Mouse (Mus musculus) embryonic stem cell, embryonic (primary cell): ENCODE measurements around the gene Ppih.

Experiments
- CTCF ChIA-PET, 4 experiments: fragments of 300-600 bp in 2 of 4; fragments of 350-600 bp in 2 of 4; sonication (Branson Sonifier 250); formaldehyde crosslinking; loops; one replicate each; lab custom pipeline; 2022; ENCODE audit warnings: inconsistent platforms in 2 of 4; lab: Charles Lee
- POLR2A ChIA-PET, 4 experiments: fragments of 300-600 bp in 2 of 4; fragments of 350-600 bp in 2 of 4; sonication (Branson Sonifier 250); formaldehyde crosslinking; loops; one replicate each; lab custom pipeline; 2022; ENCODE audit warnings: antibody characterized with exemption in 4 of 4, inconsistent platforms in 1 of 4; lab: Charles Lee

The Ppih gene

DNA sequence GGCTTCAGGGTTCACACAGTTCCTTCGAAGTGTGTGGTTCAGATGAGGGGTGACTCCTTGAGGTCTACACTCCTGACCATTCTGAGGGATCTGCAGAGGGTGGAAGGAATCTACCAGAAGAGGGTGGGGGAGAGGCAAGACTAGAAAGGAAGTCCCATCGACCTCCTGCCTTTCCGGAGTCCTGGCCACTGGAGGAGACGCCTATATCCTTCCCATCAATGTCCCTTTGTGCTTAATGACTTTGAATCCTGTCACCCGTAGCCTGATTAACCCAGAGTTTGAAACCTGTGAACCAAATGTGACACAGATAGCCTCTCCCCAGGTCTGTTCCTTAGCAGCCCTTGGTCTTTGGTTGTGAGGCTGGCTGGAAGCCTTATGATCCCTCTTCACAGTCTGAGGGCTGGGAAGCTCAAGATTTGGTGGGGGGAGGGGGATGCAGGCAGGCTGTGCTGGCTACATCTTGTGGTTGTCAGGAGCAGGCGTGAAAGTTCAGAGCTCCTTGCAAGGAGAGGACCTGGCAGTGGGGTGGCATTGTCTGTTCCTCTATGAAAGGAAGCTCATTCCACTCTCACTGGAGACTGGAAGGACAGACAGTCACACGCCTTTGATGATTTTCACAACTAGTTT lies 59.1 kb downstream of the Ppih start:
- ChIA-PET CTCF (interaction anchor here in 3 of 4 experiments (0.6 to 1.9 kb wide), 7 partner anchors 11 to 28 kb away, joined by 3 to 14 read pairs (median 7); partner anchors contain the start of genes AU022252 (in 1 of the 3) and P3h1 (in 1 of the 3)), POLR2A (interaction anchor here (0.6 to 9.8 kb wide), 28 partner anchors 8 to 105 kb away, joined by 3 to 114 read pairs (median 6); partner anchors contain the start of genes Ybx1 (in 2 of the 4), AU022252 (in 1 of the 4), P3h1 (in 1 of the 4) and Ppih (in 1 of the 4))

DNA sequence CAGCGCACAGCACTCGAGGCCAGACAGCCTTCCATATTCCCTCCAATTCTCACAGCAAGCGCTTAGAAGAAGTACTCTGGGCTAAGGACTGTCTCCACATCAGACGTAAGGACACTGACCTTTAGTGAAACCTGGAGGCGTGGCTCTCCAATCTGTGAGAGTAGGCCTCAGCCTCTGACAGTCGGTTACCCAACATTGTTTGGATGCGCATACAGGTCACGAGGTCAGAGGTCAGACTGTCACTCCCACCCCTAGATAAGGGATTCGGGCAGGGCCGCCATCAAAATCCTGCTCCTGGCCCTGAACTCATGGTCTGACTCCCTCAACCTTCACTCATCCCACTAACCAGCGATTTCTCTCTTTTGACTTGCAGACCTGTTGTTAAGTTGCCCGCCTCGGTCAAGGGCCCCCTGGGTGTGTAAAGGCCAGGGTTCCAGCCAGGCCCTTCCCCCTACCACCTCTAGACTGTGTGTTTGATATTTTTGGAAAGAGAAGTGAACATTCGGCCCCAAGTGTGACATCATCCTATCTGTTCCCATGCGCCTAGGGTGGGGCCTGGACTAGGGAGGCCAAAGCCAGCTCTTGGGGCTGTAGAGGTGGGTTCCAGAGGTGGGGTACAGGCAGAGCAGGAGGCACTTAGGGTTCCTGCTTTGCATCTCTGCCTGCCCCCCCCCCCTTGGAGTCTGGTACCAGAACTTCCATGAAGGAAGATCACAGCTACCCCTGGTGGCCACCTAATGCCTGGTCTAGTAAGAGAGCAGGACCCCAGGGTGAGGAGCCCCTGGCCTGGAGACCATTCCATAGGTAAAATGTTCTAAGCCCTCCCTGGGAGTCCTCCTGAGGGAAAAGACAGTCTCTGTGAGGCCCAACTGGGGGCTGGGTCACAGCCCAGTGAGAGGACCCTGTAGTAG lies 60.7 kb downstream of the Ppih start:
- ChIA-PET CTCF (interaction anchor here (0.6 to 4.2 kb wide), 16 partner anchors 10 to 407 kb away, joined by 3 to 19 read pairs (median 3); no protein-coding TSS in a partner anchor), POLR2A (interaction anchor here in 3 of 4 experiments (0.6 to 7.4 kb wide), 19 partner anchors 10 to 187 kb away, joined by 3 to 83 read pairs (median 8); partner anchors contain the start of genes Ybx1 (in 3 of the 3), AU022252 (in 2 of the 3), P3h1 (in 2 of the 3) and Tmem269 (in 1 of the 3))

DNA sequence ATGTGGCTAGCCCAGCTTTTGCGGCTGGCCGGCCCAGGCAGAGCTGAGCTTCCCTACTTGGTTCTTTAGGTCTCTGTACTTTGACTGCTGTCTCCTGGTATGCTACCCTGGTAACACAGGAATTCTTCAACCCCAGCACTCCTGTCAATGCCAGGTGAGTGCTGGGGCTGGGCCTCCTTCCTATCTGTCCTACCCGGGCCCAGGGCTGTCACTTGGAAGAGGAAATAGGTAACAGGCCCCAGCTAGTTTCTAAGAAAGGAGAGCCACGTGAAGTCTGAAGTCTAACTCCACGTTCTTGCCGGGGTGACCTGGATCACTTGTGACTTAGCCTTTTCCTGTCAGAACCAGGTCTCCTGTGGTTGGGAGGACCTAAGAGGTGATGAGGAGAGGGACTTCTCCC lies 63.3 kb downstream of the Ppih start:
- POLR2A ChIA-PET = interaction anchor here (0.6 to 3.7 kb wide), 23 partner anchors 8 to 120 kb away, joined by 3 to 23 read pairs (median 6); partner anchors contain the start of genes AU022252 (in 2 of the 4), P3h1 (in 2 of the 4) and Ybx1 (in 2 of the 4)
- CTCF ChIA-PET = interaction anchor here in 3 of 4 experiments (0.6 to 4.2 kb wide), 8 partner anchors 9 to 373 kb away, joined by 3 to 19 read pairs (median 3); no protein-coding TSS in a partner anchor

DNA sequence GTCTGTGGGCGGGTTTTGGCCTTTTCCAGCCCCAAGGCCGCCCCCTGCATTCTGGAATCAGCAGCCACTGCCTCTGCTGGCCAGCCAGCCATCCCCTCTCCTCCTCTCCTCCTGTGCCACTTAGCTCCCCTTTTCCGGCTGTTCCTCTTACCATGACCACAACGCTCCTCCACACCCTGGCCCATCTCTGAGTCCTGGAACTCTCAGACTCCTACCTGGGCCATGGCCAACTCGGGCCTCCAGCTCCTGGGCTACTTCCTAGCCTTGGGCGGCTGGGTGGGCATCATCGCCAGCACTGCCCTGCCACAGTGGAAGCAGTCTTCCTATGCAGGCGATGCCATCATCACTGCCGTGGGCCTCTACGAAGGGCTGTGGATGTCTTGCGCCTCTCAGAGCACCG lies 65.0 kb downstream of the Ppih start, which contains the start of gene Cldn19:
TSS of gene Cldn19 (plus strand) at position 64 of the 400 bp plus-strand sequence.
- ChIA-PET CTCF (interaction anchor here in 3 of 4 experiments (0.8 to 2.4 kb wide), 4 partner anchors 16 to 173 kb away, joined by 3 to 7 read pairs (median 4); no protein-coding TSS in a partner anchor), POLR2A (interaction anchor here (0.6 to 3.7 kb wide), 24 partner anchors 8 to 295 kb away, joined by 3 to 23 read pairs (median 4); partner anchors contain the start of genes AU022252 (in 2 of the 4), P3h1 (in 2 of the 4), Ccdc30 (in 1 of the 4) and Ybx1 (in 1 of the 4))

DNA sequence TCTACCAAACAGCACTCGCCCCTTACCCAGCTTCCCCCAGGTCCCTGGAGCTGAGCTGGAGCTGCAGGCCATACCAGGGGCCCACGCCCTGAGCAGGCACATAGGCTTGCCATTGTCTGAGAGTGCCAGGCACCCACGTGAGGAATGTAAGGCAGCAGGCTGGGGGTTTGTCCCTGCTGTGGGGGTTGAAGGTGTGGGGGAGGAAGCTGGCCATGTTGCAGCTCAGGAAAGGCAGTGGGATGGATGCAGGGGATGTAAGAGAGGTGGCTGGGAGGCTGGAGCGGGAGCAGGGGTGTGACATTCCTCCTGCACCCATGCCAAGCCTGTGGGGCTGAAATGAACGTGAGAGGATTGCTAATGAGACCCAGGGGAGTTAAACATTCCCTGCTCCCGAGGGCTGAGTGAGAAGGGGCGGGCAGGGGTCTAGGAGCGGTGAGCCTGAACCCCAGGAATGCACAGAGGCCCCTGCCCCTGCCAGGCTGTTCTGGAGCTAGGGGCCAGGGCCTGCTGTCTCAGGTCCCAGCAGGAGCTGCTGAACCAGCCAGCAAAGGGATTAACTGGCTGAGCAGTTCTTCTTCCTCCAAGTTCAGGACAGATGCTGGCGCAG lies 66.2 kb downstream of the Ppih start:
- CTCF ChIA-PET = interaction anchor here in 3 of 4 experiments (0.6 to 2.4 kb wide), 5 partner anchors 9 to 116 kb away, joined by 3 to 7 read pairs (median 3); no protein-coding TSS in a partner anchor
- POLR2A ChIA-PET = interaction anchor here in 3 of 4 experiments (0.6 to 3.7 kb wide), 19 partner anchors 7 to 58 kb away, joined by 3 to 23 read pairs (median 4); partner anchors contain the start of genes AU022252 (in 2 of the 3), P3h1 (in 2 of the 3) and Ybx1 (in 1 of the 3)

DNA sequence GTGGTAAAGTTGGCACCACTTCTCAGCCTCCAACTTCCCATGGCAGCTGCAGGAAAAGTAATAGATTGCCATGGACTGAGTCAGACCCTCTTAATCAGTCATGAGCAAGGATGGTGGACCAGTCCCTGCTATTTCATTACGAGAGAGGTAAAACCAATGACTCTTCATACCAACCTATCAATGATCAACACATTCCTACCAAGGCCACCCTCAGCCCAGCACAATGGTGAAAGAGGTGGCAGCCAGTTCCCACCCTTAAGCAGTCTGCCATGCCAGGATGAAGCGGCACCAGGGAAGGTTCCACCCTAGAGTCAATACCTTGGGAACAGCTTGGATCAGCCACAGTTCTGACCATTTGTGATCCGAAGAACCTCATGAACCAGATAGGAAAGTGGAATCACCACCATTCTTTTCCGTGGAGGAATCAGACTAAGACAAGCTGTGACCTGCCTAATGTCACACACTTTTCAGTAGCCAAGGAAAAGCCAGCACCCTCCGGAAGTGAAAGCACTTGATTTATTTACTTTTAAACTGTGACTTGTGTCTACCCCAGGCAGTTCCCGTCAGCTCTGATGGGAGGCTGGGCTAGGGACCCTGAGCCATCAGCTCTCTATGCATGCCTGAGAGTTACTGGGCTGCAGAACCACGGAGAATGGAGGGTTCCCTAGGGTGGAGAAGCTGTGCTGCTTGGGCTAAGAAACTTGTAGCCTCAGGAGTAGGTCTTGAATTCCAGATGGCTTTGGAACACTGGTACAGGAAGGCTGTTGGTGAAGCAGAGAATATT lies 68.1 kb downstream of the Ppih start:
- ChIA-PET POLR2A (interaction anchor here in 3 of 4 experiments (0.7 to 1.5 kb wide), 6 partner anchors 15 to 144 kb away, joined by 3 to 6 read pairs (median 4); partner anchors contain the start of genes AU022252 (in 1 of the 3), P3h1 (in 1 of the 3), Slc2a1 (in 1 of the 3) and Ybx1 (in 1 of the 3)), CTCF (interaction anchor here in 1 of 4 experiments (1.6 kb wide), 1 partner anchor 13 kb away, joined by 5 read pairs; no protein-coding TSS in a partner anchor)
